Mouse (Mus musculus): ENCODE results near the gene Wwox. TPM values are rescaled to one million over a fixed set of nuclear protein-coding genes. Genes with fewer than 3 reads are reported as not detected.

Gene Wwox
- total RNA-seq, 4 experiments from 2014 or later, result 4.4 to 6.0 (median 5.5) TPM

DNA sequence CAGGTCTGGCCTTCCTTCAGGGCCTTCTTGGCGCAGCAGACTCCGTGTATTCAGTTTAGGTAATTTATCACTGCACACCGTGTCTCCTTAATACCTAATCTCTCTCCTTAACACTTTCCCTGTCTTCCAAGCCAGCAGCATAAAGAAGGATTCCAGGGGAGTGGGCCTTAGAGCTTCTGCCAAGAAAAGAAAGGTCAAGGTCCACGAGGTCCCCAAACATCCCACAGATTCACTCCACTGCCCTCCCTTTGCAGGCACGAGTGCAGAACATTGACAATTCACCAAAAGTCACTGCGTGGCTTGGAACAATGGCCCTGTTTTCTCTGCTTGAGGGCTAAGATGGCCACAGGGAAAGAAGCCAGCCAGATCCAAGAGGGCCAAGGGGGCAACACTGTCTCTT is 96.7 kb downstream of the Wwox start:
- no peak for DNase-seq (ENCODE audit: low spot score in 2 of 2)

DNA sequence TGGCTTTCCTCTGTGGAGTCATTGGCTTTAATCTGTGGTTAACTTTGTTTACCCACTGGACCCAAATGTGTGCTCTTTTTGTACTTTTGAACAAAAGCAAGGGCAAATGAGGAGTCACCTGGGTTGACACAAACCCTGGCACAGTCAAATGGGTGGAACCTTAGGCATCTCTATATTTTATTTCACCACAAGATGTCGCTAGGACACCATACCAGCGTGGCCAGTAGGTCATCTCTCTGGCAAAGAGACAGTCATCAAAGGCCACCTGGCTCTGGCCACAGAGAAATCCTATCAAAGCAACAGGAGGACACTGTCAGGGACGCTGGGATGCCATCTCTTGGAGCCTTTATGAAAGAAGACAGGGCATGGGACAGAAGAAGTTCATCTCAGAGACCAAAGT is 101.7 kb downstream of the Wwox start:
- peak; percentile 20 to 24 for DNase-seq (ENCODE audit: low spot score in 2 of 2)

DNA sequence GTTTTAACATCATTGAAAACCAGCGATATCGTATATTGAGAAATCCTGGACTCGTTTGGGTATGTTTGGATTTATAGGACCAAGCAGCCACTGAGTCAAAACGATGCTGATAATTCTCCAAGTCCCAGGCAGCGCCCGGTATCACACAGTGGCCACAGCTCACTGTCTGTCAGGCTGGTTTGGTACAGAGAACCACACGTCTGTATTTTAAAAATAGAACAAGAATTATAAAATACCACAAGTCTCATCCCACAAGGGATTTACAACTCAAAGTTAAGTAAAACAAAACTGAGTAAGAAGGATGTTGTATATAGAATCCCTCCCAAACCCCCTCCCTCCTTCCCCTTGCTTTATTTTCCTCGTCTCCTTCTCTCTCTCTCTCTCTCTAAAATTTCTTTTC is 108.9 kb downstream of the Wwox start:
- DNase-seq (ENCODE audit: low spot score in 2 of 2), result no peak

DNA sequence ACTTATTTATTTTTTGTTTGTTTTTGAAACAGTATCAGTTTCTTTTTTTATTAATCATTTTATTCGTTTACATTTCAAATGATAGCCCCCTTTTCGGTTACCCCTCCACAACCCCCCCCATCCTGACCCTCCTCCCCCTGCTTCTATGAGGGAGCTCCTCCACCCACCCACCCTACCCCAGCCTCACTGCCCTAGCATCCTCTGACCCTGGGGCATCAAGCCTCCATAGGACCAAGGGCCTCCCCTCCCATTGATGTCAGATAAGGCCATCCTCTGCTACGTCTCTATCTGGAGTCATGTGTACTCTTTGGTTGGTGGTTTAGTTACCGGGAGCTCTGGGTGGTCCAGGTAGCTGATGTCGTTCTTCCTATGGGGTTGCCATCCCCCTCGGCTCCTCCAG is 109.4 kb downstream of the Wwox start:
- DNase-seq (ENCODE audit: low spot score in 2 of 2), result no peak

DNA sequence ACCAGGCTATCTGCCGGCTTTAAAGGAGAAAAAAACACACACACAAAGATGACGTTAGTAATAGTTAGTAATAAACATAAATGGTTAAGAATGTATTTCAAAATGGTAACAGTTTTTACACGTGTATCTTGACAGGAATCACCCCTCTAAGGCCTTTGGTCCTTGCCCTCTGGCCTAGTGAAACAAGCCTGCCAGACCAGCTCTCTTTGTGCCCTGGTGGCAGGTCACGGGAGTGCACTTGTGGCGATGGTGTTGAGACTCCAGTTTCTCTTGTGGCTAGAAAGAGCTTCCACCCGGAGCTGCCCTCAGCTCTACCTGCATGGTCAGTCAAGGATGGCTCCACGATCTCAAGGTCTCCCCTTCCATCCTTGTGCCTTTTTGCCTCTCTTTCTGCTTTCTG is 110.6 kb downstream of the Wwox start:
- DNase-seq (ENCODE audit: low spot score in 2 of 2), result no peak

DNA sequence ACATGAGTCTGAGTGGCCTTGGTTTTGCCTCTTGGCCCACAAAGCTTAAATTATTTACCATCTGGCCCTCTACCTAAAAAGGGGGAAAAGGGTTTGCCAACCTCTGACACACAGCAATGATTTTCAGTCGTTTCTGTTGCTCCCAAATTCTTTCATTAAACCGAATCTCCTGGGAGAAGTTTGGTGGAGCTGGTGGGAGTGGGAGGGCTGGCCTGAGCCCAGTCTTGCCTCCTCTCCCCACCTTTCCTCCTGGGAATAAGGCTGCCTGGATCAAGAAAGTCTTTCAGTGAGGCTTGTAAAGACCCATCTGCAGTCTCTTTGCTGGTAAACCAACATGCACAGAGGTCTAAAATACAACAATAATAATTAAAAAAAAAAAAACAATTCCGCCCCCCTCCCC is 113.2 kb downstream of the Wwox start:
- DNase-seq (ENCODE audit: low spot score in 2 of 2), result peak in 1 of 2 experiments; percentile 31

DNA sequence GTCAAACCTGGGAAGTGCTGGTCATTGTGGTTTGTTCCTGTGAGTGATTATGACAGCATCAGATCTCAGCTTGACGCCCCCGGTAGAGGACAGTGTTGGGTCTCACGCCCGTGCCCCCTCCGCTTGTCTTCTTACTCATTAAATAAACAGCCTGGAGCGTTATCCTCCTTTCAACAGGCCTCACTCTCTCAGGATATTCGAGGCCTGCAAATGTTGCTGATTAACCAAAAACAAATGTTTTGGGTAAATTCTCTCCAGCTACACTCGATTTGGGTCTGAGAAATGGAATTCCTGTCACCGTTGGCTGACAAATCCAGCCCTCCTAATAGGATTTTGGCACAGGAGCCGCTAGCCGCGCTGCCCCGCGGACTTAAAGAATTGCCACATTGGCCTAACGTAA is 115.5 kb downstream of the Wwox start:
- DNase-seq (ENCODE audit: low spot score in 2 of 2), result no peak

DNA sequence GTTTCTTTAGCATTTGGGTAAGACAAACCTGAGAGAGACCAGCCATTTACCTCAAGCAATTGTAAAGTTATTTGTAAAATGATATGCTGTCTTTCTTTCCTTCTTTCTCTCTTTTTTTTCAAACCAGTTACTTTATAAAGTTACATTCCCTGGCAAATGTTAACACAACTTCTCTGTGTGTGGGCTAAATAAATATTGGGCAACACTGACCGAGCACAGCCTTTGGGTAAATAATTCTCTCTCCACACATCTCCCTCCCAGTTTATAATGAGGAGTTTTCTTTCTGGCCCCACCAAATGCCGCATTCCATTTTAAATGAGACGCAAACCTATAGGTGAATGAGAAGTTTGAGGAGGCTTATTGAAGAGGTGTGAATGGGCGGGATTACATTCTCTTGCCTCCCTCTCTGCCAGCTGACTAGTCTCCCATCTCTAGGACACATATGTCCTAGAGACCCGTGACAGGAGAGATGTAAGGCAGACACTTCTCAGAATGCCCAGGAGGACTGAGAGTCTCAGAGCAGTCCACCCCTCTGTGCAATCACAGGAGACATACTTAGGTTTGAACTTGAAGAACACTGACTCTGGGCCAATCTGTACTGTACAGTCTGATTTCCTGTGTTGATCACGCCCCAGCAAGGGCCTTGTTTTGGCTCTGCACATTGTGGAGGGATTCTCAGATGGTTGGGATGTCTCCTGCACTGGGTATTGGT is 116.2 kb downstream of the Wwox start:
- DNase-seq (ENCODE audit: low spot score in 2 of 2), result no peak

DNA sequence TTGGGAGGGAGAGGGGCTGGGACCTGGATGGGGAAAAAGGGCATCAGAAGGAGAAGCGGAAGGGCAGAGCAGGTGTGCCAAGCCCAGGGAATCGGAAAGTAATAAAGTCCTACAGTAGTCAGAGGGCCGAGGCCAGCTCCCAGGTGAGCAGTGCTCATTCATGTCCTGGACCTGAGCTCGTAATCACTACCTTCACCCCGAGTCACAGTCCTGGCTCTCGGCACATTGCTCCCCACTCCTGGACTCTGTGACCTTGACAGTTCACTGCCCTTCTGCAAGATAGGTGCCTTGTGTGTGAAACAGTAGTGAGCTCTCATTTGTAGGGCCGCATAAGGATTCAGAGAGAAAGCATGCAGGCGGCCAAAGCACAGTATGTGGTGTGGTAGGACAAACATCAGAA is 121.7 kb downstream of the Wwox start:
- no peak for DNase-seq (ENCODE audit: low spot score in 2 of 2)

DNA sequence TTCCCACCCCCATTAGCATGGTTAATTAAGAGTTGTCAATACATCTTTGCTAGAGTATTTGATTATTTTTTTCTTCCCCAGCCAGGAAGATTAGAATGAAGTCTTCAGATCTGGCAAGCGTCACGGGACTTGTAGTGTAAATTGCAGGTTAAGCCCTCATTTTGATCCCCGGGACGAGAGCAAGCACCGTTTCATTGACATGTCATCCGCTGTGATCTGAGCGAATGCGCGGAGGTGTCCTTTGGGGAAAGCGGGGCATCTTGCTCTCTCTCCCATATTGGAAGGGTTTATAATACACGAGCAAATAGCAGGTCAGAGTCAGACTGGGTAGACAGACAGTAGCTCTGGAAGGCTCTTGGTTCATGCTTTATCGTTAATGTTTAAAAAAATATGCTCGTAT is 123.0 kb downstream of the Wwox start:
- DNase-seq (ENCODE audit: low spot score in 2 of 2), result no peak

DNA sequence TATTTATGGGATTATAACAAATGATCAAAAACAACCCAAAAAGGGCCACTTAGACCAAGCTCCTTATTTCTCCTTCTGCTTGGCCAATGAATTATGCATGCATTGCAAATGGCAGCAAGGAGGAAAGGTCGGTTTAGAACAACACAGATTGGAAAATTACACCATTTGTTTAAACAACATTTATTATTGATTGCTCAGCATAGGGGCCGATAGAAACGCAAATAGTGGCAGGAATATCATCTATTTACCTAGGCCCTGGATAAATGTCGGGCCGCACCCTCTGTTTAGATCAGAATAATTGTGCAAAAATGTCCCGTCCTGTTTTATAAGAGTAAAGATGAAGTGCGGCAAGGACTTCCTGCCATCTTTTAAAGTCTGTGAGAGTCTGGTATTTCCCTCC is 123.9 kb downstream of the Wwox start:
- no peak for DNase-seq (ENCODE audit: low spot score in 2 of 2)

DNA sequence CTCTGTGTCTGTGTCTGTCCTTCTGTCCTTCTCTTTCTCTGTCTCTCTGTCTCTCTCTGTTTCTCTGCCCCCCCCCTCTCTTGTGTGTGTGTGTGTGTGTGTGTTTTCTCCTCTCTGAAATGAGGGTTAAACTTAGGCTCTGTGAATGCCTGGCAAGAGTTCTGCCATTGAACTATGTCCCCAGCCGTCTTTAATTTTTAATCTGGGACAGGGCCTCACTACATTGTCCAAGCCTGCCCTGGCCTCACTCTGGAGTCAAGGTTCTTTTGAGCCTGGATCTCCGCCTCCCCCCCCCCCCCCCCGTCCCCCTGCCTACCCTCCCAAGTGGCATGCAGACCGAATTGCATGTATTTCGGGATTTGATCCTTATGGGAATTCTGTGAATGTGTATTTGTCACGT is 124.6 kb downstream of the Wwox start:
- DNase-seq (ENCODE audit: low spot score in 2 of 2), result no peak

DNA sequence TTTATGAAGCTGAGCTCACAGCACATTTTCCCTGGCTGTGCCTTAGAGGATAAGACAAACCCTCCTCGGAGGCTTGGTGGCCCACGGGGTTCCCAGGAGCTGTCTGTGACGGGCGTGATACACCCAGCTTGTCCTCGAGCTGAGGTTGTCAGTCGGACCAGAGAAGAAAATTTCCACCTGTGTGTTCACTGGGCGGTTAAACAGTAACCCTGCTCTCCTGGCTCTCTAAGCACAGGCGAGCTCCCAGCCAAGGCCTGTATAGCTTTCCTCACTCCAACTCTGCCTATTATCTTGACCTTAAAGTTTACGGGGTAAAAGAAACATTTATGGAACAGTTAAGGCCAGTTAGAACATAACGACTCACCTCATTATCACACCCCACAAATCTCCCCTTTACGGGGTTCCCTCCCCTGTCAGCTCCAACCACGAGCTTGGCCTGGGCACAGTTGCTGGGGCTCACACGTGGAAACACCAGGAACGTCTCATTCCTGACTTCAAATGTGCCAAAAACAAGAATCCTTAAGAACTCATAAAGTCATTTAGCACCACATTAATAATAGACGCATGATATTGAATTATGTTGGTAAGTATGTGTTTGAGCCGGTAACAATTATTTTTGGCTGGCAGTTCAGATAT is 129.2 kb downstream of the Wwox start:
- no peak for DNase-seq (ENCODE audit: low spot score in 2 of 2)

DNA sequence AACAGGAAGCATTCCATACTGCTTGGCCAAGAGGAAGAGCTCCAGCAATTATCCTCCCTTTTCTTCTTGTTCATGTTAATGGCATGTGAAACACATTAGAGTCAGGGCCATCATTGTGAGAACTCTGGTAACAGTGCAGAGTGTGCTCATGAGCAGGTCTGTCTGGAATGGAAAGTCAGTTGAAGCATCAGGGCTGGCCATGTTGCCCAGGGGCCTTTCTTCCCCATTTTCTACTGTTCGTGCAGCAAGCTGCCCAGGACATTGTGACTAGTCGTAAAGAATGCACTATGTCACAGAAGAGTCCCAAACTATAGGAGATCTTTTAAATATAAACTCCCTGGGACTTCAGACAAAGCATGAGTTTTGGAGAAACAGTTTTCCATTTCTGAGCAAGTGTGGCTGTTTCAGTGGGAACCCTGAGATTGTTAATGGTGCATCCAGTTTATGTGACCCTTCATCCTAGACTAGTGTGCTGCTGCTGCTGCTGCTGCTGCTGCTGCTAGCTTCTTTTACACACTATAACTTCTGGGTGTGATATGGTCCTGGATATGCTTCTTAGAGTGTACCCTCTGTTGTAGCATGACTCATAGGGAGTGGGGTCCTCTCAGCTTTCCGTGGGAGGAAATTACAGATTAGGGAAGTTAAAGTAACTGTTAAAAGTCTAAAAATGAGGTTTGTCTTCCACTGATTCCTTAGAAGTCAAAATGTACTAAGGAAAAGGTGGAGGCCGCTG is 133.7 kb downstream of the Wwox start:
- no peak for DNase-seq (ENCODE audit: low spot score in 2 of 2)

DNA sequence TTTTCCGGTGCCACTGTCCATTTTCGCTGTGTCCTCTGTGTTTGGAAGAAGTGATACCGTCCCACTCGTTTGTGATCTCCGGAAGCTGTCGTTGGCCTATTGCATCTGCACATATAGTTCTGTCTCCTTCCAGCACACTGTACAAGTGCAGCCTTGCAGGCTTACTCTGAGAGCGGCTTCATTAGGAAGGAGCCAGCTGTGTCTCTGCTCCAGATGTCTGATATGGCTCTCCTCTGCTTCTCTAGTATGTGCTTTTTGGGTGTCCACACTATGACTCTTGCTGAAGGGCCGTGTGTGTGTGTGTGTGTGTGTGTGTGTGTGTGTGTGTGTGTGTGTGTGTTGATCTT is 134.3 kb downstream of the Wwox start:
- DNase-seq (ENCODE audit: low spot score in 2 of 2), result no peak

DNA sequence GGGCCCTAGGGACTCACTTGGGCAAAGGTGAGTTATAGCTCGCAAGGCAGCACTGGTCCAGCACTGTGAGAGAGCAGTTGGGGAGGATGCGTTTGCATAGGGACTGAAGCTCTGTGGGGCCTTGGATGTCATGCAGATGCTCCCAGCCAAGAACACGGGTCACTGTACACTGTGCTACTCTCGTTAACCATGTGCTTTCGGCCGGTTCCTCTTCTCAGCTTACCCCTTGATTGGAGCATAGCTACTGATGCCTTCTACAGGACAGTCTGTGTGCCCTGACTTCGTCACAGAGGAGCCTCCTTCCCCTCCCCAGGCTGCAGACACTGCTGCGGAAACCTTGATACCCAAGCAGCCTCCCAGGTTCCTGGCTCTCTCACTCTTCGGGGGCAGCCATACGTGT is 139.8 kb downstream of the Wwox start:
- no peak for DNase-seq (ENCODE audit: low spot score in 2 of 2)

DNA sequence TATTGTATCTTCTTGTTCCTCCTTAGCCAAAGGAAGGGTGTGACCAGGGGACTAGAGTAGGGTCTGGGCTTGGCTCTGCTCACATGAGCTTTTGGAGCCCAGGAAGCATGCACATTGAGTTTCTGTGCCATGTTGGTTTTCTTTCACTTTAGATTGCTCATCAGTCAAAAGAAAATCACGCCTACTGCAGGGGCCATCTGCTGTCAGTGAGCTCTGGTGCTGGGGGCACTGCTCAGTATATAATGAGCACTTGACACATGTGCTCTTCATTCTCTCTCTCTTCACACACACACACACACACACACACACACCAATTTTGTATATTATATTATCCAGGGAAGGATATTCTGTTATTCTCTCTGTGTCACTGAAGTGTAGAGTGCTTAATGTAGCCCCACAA is 141.2 kb downstream of the Wwox start:
- DNase-seq (ENCODE audit: low spot score in 2 of 2), result no peak

DNA sequence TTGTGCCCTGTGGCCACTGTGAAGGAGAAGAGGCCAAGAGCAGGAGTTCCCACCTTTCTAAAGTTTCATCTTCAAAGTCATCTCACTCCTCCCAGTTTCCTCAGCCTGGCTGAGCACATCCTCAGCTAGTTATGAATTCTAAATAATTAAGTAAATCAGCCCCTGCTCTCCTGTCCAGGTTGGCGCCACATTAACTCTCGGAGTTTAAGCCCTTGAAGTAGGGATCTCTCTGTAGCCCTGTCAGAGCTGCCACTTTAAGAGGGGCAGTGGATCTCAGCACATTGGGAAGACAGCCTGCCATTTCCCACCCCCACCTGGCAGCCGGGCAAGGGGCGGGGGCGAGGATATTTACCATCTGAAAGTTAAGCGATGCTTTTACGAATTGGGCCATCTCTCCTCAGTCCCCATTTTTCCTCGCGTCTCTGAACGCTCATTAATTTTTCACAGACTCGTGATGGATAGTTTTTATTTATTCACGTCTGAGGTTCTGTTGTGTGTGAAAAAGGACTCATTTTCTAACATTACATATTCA is 150.9 kb downstream of the Wwox start:
- no peak for DNase-seq (ENCODE audit: low spot score in 2 of 2)

DNA sequence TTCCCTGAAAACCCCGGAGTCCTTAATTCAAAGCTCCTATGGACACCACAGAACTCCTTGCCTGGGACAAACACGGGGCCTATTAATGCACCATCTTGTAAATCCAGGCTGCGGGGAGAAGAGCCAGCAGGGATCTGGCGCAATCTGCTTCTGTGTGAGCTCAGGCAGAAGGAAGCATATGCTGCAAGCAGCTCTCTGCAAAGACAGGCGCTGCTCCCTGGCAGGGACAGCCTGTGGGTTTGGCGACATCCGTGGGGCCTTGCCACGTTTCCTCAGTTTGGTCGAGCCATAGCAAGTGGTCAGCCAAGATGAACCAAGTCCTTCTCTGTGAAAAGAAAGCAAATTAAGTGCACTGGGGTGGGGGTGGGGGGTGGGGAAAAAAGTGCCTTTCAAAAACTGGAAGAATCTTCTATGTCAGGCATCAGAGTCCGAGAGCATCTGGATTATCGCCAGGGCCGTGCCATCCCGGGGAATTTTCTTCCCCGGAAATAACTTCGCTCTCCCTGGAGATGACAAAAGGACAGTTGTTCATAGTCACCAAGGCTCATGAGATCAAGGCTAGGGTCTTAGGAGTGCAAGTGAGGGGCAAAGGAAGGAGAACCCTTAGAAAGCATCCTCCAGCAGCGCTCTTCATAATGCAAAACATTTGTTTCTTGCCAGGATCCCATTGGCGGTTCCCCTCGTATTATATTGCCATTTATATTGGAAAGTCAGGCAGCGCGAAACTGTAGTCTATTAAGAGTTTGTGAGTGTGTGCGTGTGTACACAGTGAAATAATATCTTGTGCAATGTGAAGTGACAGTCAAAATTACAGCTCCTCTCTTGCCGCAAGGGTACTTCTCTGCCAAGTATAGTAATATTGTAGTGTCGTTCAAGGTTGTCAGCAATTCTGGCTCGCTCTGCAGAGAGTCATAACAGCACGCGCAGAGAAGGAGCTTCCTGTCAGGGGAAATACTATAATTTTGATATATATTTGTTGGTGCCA is 152.1 kb downstream of the Wwox start:
- peak; percentile 52 to 55 for DNase-seq (ENCODE audit: low spot score in 2 of 2)

DNA sequence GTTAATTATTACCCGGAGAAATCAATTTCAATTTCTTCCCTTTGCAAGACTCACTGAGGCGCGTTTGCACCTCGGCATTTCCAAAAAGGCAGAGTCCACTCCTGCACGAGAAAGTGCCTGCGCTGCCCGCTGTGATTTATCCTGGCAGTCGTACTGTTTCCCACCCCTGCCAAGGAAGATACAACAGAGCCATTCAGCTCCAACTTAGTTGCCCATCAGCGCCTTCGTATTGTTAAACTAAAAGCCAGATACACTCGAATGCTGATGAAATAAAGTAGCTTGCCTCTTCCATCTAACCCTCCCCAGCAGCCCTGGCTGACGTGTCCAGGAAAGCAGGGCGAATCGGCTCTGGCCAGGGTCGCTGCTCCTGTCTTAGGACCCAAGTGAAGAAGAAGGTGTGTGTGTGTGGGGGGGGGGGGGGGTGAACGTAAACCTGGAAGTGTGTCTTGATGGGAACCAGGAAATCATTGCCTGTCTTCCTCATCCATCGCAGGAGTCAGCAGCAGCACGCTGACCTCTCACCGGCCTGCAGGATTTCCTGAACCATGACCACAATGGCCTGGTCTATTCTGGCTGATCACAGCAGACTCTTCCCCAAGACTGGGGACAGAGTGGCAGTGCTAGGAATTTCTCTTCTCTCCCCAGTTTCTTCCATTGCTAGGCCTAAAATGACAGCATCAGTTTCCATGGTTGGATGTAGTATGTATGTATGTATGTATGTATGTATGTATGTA is 154.1 kb downstream of the Wwox start:
- DNase-seq (ENCODE audit: low spot score in 2 of 2), result no peak

DNA sequence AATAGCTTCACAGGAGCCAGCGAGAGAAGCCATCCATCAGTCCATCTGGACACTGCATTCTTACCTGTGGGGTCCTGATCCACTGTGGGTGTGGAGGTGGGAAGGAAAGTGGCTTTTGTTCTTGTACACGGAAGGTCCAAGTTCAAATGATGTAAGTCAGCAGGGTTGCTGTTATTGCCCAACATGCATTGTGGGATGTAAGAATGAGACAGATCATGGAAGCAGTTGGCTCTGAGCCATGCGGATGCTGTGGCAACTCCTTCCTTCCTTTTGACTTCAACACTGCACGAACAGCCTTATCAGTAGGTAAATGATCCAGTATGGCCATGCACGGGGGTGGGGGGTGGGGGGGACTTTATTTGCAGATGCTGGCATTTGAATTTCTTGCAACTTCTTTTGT is 155.4 kb downstream of the Wwox start:
- DNase-seq (ENCODE audit: low spot score in 2 of 2), result no peak
